Mouse (Mus musculus) liver, embryonic 15.5 days (tissue): ENCODE measurements at regions not wholly inside any gene's neighbourhood (a gene's known extent, or its start where the extent isn't known, plus 50 kb on each side); places are given as distances from the start of the nearest gene placed in this dataset.

Source experiments
- ATAC-seq: fragments of 200-750 bp; cut with Nextera tagmentation; 2 replicates; pipeline ENCODE4 v1.8.0; 2017; ENCODE audit warnings: moderate number of reproducible peaks, mild to moderate bottlenecking, moderate library complexity; ENCODE audit not compliant: insufficient read depth
- H3K27ac ChIP-seq: fragments of 300-500 bp; sonication (generic); replicated peaks from 2 replicates; pipeline ENCODE4 v1.5.1; 2015; ENCODE audit warnings: mild to moderate bottlenecking, inconsistent platforms
- H3K27me3 ChIP-seq: fragments of 300-500 bp; sonication (generic); 2 replicates; pipeline ENCODE4 v1.6.1; 2015; ENCODE audit warnings: mild to moderate bottlenecking, inconsistent platforms
- H3K36me3 ChIP-seq: fragments of 300-500 bp; sonication (generic); replicated peaks from 2 replicates; pipeline ENCODE4 v1.6.1; 2015; ENCODE audit warnings: moderate library complexity, mild to moderate bottlenecking, inconsistent platforms
- H3K4me1 ChIP-seq: fragments of 300-500 bp; sonication (generic); replicated peaks from 2 replicates; pipeline ENCODE4 v1.6.1; 2015; ENCODE audit warnings: inconsistent platforms
- H3K4me2 ChIP-seq: fragments of 300-500 bp; sonication (generic); 2 replicates; pipeline ENCODE4 v1.6.1; 2015; ENCODE audit warnings: moderate library complexity, mild to moderate bottlenecking, inconsistent platforms
- H3K4me3 ChIP-seq: fragments of 300-500 bp; sonication (generic); replicated peaks from 2 replicates; pipeline ENCODE4 v1.5.1; 2015; ENCODE audit warnings: mild to moderate bottlenecking, inconsistent platforms
- H3K9ac ChIP-seq: fragments of 300-500 bp; sonication (generic); 2 replicates; pipeline ENCODE4 v1.6.1; 2015; ENCODE audit warnings: moderate library complexity, mild to moderate bottlenecking, inconsistent platforms
- H3K9me3 ChIP-seq: fragments of 300-500 bp; sonication (generic); replicated peaks from 2 replicates; pipeline ENCODE4 v1.6.1; 2016; ENCODE audit warnings: inconsistent platforms
- WGBS: fragments of 180-500 bp; shearing (Covaris S2); methylation state at CpG from one replicate; pipeline ENCODE4 v1.1.7; 2015; ENCODE audit warnings: mixed read lengths; ENCODE audit not compliant: insufficient replicate concordance; 5-methylcytosine and 5-hydroxymethylcytosine counted together

- Histone ChIP-seq H3K4me3 (no peak overlapping the region), H3K4me1 (no peaks in the 10 kb centered on the region), H3K4me2 (no peak overlapping the region), H3K27me3 (no peaks in the 10 kb centered on the region), H3K27ac (no peak overlapping the region), H3K36me3 (no peaks in the 10 kb centered on the region), H3K9me3 (no peaks in the 10 kb centered on the region), H3K9ac (no peak overlapping the region)
- no peak for ATAC-seq
- 70% methylated on average over 8 of the region's 8 CpGs for WGBS
Observed at GRCm38 (mm10) chr8:117962666-117963065, 160.9 kb upstream of the Mphosph6 start.

GRCm38 (mm10) chr8:117959501-117959900 lies 157.8 kb upstream of the Mphosph6 start:
- ATAC-seq = no peak
- Histone ChIP-seq H3K4me2 (no peak overlapping the region), H3K4me3 (no peak overlapping the region), H3K27me3 (no peaks in the 10 kb centered on the region), H3K9ac (no peak overlapping the region), H3K36me3 (no peaks in the 10 kb centered on the region), H3K9me3 (no peaks in the 10 kb centered on the region), H3K27ac (no peak overlapping the region), H3K4me1 (no peaks in the 10 kb centered on the region)
- 73% methylated on average over 8 of the region's 8 CpGs for WGBS

- H3K36me3 ChIP-seq = no peaks in the 10 kb centered on the region
- H3K4me2 ChIP-seq = no peak overlapping the region
- no peak for ATAC-seq
- no peak overlapping the region for H3K27ac ChIP-seq
- no peaks in the 10 kb centered on the region for H3K4me1 ChIP-seq
- no peaks in the 10 kb centered on the region for H3K27me3 ChIP-seq
- no peak overlapping the region for H3K4me3 ChIP-seq
- 28% methylated on average over 3 of the region's 3 CpGs for WGBS
- no peaks in the 10 kb centered on the region for H3K9me3 ChIP-seq
- H3K9ac ChIP-seq = no peak overlapping the region
Observed at GRCm38 (mm10) chr8:117958914-117959313, 157.2 kb upstream of the Mphosph6 start.

- H3K9ac ChIP-seq = no peak overlapping the region
- WGBS = 28% methylated on average over 5 of the region's 5 CpGs
- ATAC-seq = no peak
- no peak overlapping the region for H3K4me3 ChIP-seq
- no peaks in the 10 kb centered on the region for H3K9me3 ChIP-seq
- H3K27ac ChIP-seq = no peak overlapping the region
- H3K4me2 ChIP-seq = no peak overlapping the region
- no peaks in the 10 kb centered on the region for H3K4me1 ChIP-seq
- no peaks in the 10 kb centered on the region; the same call in 1 of the 2 replicates for H3K27me3 ChIP-seq
- H3K36me3 ChIP-seq = no peaks in the 10 kb centered on the region
Observed at GRCm38 (mm10) chr8:117951656-117952055, 149.9 kb upstream of the Mphosph6 start.

GRCm38 (mm10) chr8:117946540-117946939 lies 144.8 kb upstream of the Mphosph6 start:
- Histone ChIP-seq H3K27me3 (no peaks in the 10 kb centered on the region), H3K27ac (no peak overlapping the region), H3K9ac (no peak overlapping the region), H3K4me1 (no peaks in the 10 kb centered on the region), H3K36me3 (no peaks in the 10 kb centered on the region), H3K4me3 (no peak overlapping the region), H3K4me2 (no peak overlapping the region), H3K9me3 (no peaks in the 10 kb centered on the region)
- no peak for ATAC-seq
- WGBS = 56% methylated on average over 3 of the region's 3 CpGs

DNA sequence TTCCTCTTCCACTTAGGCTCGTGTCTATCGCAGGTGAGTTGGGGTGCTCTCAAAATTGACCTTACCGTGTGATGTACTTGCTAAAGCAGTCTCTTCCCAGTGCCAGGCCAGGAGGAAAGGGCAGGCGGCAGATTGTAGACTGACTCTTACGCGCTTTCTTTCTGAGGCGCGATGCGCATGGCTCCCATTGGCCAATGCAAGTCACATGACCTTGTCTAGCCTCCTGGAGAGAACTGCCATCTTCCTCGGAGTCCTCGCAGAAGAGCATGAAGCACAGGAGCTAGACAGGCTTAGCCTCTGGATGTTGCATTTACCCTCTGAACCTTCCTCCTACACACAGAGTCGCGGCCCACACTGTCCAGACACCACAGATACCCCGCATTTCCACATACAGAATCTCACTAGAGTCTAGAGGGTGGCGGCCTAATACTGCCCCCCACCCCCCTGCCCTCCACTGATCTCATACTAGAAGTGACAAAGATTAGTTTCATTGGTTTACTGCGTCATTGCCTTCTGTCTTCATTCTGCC lies 132.9 kb upstream of the Mphosph6 start:
- H3K4me2 ChIP-seq = no peak overlapping the region
- no peak overlapping the region for H3K27ac ChIP-seq
- H3K9me3 ChIP-seq = no peaks in the 10 kb centered on the region
- H3K36me3 ChIP-seq = no peaks in the 10 kb centered on the region
- no peak overlapping the region for H3K9ac ChIP-seq
- H3K4me3 ChIP-seq = no peak overlapping the region
- H3K4me1 ChIP-seq = no peaks in the 10 kb centered on the region
- no peak for ATAC-seq
- WGBS = 77% methylated on average over 16 of the region's 16 CpGs
- no peaks in the 10 kb centered on the region for H3K27me3 ChIP-seq

- H3K27me3 ChIP-seq = no peaks in the 10 kb centered on the region
- no peaks in the 10 kb centered on the region for H3K4me1 ChIP-seq
Observed at GRCm38 (mm10) chr8:117930687-117931086, 128.9 kb upstream of the Mphosph6 start.

GRCm38 (mm10) chr8:117929606-117930005 lies 127.9 kb upstream of the Mphosph6 start:
- ATAC-seq = no peak
- Histone ChIP-seq H3K27ac (no peak overlapping the region), H3K9ac (no peak overlapping the region), H3K27me3 (no peaks in the 10 kb centered on the region), H3K4me2 (no peak overlapping the region), H3K9me3 (no peaks in the 10 kb centered on the region), H3K4me3 (no peak overlapping the region), H3K4me1 (no peaks in the 10 kb centered on the region), H3K36me3 (no peaks in the 10 kb centered on the region)
- WGBS = 56% methylated on average over 12 of the region's 12 CpGs

More at GRCm38 (mm10) chr8:117930687-117931086, 128.9 kb upstream of the Mphosph6 start:
- Histone ChIP-seq H3K4me2 (no peak overlapping the region), H3K4me3 (no peak overlapping the region), H3K9ac (no peak overlapping the region), H3K36me3 (no peaks in the 10 kb centered on the region), H3K27ac (no peak overlapping the region), H3K9me3 (no peaks in the 10 kb centered on the region)
- 35% methylated on average over 6 of the region's 6 CpGs for WGBS
- ATAC-seq = no peak

GRCm38 (mm10) chr8:117923296-117923695 lies 121.6 kb upstream of the Mphosph6 start:
- H3K36me3 ChIP-seq = no peaks in the 10 kb centered on the region
- no peaks in the 10 kb centered on the region for H3K4me1 ChIP-seq
- H3K27me3 ChIP-seq = no peaks in the 10 kb centered on the region
- 70% methylated on average over 6 of the region's 6 CpGs for WGBS
- H3K9ac ChIP-seq = no peak overlapping the region
- H3K4me3 ChIP-seq = no peak overlapping the region
- no peaks in the 10 kb centered on the region for H3K9me3 ChIP-seq
- no peak overlapping the region for H3K27ac ChIP-seq
- ATAC-seq = no peak
- no peak overlapping the region for H3K4me2 ChIP-seq

DNA sequence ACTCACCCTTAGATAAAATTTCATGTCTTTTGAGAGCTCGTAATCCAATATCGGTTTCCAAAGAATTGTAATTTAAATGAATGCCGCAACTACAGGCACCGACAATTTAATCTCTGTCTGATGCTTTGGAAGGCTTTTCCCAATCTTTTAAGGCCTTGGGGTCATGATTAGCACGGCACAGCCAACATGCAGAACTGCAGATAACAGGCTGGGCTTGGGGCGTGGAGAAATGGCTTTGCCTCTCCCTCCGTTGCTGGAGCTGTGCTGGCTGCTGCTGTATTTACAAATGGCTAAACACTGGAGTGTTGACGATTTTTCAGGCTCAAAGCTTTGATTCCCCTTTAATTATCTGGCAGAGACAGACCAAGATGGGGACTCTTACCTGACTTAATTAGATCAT lies 101.3 kb upstream of the Mphosph6 start:
- Histone ChIP-seq H3K9me3 (no peaks in the 10 kb centered on the region), H3K36me3 (no peaks in the 10 kb centered on the region), H3K4me2 (no peak overlapping the region), H3K27me3 (no peaks in the 10 kb centered on the region), H3K27ac (no peak overlapping the region), H3K4me3 (no peak overlapping the region), H3K4me1 (no peaks in the 10 kb centered on the region), H3K9ac (no peak overlapping the region)
- 54% methylated on average over 8 of the region's 8 CpGs for WGBS
- ATAC-seq = no peak

- Histone ChIP-seq H3K4me2 (no peak overlapping the region), H3K9ac (no peak overlapping the region), H3K27me3 (no peaks in the 10 kb centered on the region), H3K9me3 (no peaks in the 10 kb centered on the region), H3K4me1 (no peaks in the 10 kb centered on the region), H3K4me3 (no peak overlapping the region), H3K27ac (no peak overlapping the region), H3K36me3 (no peaks in the 10 kb centered on the region)
- ATAC-seq = no peak
Observed at GRCm38 (mm10) chr8:117899892-117900291, 98.1 kb upstream of the Mphosph6 start.

GRCm38 (mm10) chr8:117898015-117898414 lies 96.3 kb upstream of the Mphosph6 start:
- WGBS = 58% methylated on average over 5 of the region's 5 CpGs
- no peak overlapping the region for H3K9ac ChIP-seq
- H3K4me2 ChIP-seq = no peak overlapping the region
- H3K4me3 ChIP-seq = no peak overlapping the region
- no peak for ATAC-seq
- no peaks in the 10 kb centered on the region for H3K27me3 ChIP-seq
- H3K36me3 ChIP-seq = no peaks in the 10 kb centered on the region
- no peaks in the 10 kb centered on the region for H3K9me3 ChIP-seq
- H3K4me1 ChIP-seq = no peaks in the 10 kb centered on the region
- H3K27ac ChIP-seq = no peak overlapping the region
